Mouse (Mus musculus) T-helper 1 cell (primary cell): Measurements from ENCODE around the gene Dynll2.

Experiments used
- in situ Hi-C: fragments of 300-600 bp; cut with MboI, MseI; formaldehyde crosslinking; loops from one replicate; pipeline ENCODE4 v1.15.1; 2025; ENCODE audit warnings: high pct_unique_total_duplicates

The Dynll2 gene

DNA sequence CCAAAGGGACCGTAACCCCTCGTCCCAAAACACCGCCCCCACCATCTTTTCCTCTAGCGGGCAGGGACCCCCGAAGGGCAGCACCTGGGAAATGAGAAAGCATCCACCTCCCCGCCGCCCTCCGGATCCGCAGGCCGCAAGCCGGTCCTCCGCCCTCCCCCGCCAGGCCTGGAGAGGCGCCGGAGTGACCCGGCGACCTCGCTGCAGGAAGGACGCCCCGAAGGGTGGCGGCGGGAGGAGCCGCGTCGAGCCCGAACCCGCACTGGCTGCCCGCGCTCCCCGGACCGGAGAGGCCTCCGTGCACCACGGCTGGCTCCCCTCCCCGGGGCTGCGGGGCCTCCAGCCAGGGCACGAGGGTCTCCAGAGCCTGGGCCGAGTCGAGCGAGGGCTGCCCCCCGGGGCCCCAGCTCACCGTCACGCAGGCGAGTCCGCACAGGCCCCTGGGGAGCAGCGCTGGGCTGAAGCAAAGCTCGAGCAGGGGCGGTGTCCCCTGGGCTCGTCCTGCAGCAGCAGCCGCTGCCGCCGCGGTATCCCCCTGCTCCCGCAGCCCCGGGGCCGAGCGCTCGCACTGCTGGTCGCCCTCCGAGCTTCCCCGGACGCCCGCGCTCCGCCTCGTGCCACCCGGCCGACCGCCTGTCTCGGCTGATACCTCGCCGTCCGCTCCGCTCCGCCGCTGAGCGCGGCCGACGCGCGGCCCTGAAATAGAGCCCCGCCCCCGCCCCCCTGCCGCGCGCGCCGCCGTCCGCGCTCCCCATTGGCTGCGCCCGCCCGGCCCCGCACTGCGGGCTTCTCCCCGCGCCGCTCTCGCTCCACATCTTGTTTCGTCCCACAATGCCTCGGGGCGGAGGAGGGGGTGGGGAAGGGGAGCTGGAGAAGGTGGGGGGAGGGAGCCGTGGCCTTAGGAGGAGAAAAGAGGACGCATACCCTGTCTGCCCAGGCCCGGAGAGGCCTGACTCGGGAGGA, at the start of gene Dynll2:
Gene Dynll2, minus strand, starts transcription at position 703 of the 963 bp plus-strand sequence.
- in situ Hi-C loops = no loop called here

DNA sequence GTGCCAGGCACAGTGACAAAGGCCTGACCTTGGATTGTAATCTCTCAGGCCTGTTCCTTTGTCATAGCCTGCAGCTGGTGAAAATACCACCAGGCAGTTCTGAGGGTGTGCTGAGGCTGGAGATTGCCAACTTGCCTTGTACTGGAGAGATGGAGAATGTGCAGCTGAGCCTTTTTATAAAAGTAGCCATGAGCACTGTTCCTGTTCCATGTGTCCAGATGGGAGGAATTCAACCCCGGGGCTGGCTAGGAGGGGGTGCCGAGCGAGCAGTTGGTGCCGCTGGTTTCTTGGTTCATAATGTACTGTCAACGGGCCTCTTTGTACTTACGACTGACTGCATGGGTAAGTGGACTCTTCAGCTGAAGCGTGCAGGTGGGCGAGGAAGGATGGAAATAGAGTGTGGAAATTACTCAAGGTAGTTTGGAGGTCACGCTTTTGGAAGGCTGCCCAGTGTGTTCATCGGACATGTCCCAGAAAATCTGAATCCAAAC, 49.5 kb upstream of the Dynll2 start:
- in situ Hi-C loops = no loop called here

DNA sequence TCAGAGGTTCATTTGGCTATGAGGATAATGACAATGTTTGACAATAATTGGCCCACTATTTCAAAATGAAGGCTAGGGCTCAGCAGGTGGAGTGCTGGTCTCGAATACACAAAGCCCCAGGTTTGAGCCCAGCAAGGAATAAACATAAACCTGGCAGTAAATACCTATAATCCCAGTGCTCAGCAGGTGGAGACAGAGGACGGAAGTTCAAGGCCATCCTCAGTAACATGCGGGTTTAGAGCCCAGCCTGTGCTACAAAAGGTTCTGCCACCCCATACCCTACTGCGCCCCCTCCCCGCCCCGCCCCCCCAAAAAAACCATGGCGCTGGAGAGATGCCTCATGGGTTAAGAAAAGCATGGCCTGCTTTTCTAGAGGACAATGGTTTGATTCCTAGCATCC, 48.6 kb upstream of the Dynll2 start:
- in situ Hi-C loops = no loop called here

DNA sequence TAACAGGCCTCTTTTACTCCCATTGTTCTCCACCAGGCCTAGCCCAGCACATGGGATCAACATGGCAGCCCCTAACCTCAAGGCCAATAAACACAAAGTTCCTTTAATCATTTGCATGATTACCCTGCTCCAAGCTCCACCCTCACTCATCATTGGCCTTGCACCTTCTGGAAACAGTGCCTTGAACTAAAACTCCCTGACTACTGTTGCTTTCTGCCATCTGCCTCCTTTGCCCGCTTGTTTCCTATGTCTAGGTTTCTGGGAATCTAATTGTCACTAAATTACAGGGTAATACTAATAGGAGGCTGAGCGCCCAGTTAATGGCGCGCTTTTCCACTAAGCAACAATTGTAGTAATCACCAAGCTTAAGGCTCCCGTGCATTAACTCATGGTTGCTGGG, 44.4 kb upstream of the Dynll2 start:
- in situ Hi-C loops = no loop called here

DNA sequence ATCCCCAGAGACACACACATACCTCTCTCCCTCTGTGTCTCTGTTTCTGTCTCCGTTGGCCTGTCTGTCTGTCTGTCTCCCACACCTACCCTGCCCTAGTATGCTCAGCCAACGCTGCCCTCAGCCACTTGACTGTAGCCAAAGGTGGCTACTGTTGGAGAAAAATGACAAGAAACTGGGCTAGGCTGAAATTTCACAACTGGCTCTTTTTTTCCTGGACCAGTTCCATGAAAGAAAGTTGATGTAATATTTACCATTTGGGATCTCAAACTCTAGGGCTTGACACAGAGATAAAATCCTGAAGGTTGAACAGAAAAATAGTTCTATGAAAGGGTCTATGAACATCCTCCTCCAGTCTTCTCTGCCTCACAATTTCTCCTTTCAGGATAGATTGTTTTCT, 43.5 kb upstream of the Dynll2 start:
- in situ Hi-C loops = no loop called here

DNA sequence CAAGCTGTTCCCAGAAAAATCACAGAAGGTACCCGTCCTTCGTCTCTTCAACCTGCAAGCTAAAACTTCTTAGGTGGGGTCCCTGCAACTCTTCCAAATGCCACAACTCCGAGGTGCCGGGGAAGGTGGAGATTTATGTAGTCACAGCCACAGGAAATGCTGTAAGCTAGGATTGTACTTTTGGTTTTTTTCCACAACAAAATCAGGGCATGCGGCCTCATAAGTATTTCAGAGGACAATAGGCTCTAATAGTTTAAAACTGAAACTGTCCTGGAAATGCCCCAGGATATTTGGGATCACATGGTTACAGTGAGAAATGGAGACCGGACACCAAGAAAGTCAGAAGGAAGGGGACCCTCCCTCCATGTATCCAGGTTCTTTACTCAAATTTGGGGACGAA, 42.9 kb upstream of the Dynll2 start:
- in situ Hi-C loops = no loop called here

DNA sequence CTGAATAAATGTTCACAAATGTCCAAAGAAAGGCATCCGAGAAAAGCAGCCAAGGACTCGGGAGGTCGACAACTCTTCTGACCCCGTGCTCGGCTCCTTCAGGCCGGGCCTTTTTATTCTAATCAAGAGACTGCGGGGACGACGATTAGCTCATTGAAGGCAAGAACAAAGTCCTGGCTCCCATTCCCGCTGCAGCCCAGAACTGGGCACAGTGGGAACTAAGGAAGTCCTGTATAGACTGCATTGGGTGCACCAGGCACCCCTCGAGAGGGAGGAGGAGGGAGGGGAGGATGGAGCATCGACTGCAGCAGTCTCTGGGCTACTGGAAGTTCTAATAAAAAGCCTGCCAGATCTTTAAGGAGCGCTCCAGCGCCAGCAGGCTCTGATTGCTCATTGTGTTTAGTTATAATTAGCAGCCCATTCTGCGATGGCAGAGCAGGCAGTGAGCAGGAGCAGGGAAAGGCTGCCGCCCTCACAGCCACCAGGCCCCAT, 40.9 kb upstream of the Dynll2 start:
- in situ Hi-C loops = no loop called here

DNA sequence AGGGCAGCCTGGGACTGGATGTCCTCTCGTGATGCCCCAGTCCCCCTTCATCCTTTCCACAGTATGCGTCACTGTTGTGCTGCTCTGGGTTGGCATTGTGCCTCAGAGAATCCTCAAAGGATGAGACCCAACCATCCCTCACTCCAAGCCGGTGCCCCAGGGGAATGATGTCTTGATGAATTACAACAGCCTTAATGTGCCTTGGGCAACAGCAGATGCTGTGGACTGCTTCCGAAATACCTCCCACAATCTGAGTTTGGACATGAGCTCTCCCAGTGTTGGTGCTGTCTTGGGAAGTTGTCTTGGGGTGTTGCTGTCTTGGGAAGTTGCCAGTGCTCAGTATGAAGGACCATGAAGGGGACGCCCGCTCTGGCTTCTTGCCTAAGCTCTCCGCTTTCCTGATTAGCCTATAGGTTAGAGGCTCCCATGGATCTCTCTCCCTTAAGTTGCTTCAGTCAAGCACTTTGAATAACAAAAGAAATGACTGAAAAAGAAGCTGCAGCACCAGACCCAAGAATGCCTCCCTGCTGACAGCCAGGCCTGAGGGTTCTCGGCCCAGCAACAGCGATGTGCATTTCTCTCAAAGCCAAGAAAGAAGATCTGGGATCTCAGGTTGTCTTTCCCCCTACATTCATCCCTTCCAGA, 40.2 kb upstream of the Dynll2 start:
- in situ Hi-C loops = no loop called here

DNA sequence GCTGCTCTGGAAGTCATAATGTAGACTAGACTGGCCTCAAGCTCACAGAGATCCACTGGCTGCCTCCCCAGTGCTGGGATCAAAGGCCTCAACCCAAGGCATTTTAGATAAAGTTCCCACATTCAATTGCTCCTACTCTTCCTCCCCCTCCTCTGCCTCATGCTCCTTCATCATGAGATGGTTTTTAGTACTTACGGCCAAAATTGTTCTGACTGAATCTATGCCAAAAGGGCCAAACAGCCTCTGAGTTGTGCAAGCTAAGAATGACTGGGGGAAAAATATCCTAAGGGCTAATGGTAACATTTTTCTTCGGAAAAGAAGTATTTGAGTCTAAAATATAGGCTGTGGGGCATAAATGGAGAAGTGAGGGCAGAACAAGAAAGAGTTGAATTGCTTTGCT, 36.6 kb upstream of the Dynll2 start:
- in situ Hi-C loops = no loop called here

DNA sequence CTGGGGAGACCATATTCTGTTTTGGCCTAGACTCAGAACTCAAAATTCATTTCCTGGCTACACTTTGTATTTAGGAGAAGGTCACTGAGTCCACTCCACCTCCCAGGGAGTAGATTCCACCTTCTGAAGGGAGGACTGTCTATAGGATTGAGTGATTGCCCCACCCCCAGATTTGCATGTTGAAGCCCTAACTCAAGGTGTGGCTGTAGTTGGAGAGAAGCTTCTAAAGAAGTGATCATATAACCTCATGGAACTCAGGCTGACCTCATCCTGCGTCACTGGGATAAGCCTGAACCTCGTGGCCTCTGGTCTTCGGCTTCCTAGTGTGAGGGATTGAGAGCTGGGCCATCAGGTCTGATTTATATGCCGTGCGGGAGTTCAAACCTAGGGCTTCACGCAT, 28.5 kb upstream of the Dynll2 start:
- in situ Hi-C loops = no loop called here

DNA sequence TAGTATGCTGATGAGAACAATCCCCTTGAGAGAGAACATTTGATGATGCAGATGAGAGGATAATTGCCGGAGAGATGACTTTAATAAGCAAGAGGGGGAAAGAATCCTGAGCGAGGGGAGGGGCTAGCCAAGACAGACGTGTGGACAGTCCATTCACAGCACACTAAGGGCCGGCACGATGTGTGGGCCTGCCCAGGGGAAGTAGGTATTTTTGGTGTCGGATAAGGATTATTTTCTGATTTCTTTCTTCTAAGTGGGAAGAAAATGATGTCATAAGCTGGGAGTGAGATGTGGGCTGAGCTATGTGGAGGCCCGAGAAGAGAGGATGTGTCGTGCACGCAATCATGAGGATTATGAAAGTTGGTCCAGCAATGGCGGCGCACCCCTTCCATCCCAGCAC, 27.8 kb upstream of the Dynll2 start:
- in situ Hi-C loops = no loop called here

DNA sequence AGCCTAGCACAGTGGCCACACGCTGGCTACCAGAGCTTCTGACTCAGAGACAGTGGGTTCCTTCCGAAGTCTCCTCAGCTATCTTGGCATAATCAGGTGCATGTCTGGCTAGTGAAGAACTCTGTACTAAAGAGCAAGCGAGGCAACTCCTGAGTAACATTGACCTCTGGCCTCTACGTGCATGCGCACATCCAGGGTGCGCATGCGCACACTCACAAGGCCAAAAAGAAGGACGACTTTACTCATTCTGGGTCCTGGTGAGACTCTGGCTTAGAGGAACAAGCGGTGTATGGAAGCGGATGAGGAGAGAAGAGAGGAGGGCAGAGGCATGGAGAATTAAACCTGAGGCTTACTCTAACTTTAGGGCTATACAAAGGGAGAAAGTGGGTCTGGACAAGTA, 26.3 kb upstream of the Dynll2 start:
- in situ Hi-C loops = no loop called here

DNA sequence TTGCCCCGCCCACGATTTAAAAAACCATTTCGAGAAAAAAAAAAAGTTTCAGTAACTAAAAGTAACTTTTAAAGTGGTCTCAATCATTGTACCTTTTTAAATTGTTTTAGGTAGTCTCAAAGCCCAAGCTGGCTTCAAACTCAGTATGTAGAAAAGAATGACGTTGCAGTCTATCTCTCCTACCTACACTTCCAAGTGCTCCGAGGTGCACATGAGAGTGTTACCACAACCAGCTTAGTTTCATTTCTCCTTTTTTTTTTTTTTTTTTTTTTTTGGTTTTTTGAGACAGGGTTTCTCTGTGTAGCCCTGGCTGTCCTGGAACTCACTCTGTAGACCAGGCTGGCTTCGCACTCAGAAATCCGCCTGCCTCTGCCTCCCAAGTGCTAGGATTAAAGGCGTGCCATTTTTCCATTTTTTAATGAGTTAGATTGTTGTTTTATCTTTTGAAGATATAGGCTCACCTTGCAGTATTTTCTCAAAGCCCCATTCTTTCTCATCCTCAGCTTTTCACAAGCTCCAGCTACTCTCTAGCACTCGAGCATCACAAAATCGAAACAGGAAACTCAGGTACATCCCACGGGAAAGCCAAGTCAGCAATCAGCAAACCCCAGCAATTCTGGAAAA, 25.4 kb upstream of the Dynll2 start:
- in situ Hi-C loops = no loop called here

DNA sequence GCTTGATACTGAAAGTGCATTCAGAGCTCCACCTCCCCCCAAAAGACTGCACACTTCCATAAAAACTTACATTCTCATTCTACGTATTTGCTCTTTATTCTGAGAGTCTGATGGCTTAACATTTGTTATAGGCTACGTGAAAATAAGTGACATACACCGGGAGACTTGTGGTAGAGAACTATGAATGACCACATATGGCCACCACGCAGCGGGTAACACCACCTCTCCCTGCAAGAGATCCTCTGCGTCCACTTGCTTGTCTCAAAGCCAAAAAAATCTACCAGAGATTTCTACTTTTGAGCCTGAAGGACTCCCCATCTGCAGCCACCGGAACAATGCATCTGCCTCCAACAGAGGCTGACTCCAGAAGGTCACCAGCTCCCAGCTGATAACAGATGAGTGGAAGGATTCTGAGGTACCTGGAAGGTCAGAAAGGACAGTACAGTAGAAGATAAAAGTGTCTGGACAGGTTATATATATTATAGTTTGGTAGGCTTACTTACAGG, 24.6 kb upstream of the Dynll2 start:
- in situ Hi-C loops = no loop called here

DNA sequence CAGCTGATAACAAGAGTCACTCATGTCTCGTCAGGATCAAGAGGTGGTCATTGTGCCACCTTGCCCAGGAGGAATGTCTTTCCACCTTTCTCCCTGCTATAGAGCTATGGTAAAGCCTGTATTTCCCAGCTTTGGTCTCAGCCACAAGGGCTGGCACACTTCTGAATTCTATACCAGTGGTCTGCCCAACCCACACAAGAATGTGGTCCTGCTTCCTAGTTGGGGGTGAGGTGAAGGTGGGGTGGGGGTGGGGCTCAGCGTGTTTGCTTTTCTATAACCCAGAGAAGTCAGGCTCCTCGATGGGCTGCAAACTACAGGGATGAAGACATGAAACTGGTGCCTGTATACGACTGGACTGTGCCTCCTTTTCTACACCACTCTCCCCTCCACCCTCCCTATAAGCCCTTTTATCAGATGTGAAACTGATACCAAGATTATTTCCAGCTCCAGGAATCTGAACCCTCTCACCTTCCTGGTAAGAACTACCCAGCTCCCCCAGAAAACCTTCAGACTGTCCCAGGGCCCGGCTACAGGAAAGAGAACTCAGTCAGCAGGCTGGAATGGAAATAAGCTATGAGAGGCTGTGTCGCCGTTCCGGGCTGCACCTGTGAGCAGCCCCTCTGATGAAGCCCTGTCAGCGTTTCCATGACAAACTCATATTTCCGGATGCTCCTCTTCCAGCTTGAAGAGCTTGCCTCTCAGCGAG, 24.0 kb upstream of the Dynll2 start:
- in situ Hi-C loops = no loop called here

DNA sequence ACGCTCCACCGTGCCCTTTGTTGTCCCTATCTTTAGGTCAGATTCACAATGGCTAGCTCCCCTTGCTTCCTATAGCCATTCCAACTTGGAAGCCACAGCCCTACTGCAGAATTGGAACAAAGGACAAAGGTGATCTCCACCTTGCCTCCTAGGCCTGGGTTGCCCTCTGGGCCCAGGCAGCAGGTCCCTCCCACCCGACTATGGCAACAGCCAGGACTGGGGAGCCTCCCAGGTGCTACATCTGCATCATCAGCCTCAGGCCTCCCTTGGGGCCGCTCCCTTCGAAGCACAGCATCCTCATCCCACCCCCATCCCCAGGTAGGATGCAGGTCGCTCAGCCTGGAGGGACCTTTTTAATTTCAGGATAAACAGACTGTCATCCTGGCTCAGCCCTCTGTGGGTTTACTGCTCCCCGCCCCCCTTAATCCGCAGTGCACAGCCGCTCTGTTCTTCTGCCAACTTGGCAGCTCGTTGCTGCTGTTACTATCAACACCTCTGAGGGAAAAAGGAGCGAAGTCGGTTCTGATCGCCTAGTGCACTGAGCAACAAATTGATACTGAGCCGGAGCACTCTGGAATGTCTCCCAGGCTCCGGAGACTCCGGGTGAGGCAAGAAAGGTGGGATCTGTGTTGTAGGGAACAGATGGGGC, 22.3 kb upstream of the Dynll2 start:
- in situ Hi-C loops = no loop called here

DNA sequence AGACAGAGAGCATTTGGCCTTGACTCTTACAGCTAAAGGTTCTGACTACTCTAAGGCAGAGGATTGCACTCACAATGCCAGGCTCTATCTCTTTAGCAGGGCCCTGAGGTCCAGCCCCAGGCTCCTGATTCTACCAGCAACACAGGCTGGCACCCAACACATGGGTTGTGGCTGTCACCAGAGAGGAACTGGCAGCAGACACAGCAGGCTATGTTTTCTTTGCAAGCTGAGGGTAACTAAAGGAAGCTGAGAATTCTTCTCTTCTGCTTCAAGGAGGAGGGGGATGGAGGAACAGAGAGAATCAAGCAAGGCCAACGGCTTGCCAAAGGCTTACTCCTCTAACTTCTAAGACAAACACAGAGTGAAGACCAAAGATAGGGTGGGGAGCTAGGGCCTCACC, 21.3 kb upstream of the Dynll2 start:
- in situ Hi-C loops = no loop called here

DNA sequence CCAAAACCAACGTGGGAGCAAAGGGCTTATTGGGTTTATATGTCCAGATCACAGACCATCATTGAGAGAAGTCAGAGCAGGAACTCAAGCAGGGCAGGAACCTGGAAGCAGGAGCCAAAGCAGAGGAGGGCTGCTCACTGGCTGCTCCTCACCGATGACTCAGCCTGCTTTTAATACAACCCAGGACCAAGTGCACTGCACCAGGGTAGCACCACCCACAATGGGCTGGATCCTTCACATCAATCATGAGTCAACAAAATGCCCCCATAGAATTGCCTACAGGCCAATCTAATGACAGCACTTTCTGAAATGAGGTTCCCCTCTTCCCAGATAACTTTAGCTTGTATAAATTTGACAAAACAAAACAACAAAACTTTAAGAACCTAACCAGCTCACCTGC, 16.8 kb upstream of the Dynll2 start:
- in situ Hi-C loops = no loop called here

DNA sequence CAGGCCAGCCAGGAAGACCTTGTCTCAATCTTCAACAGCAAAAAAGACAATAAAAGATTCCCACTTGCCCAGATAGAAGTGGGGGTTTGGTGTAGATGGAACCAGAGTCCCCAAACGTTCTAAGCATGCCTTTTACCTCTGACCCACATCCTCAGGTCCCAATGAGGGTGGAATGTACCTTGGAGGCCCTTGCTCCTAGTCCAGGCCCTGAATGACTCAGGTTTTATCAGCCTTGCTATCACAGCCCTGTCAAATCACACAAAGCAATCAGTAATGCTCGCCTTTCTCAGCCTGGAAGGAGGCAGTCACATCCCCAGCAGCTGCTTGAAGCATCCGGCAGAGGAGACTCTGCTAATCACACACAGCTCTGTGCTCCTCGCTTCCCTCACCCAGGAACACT, 15.4 kb upstream of the Dynll2 start:
- in situ Hi-C loops = no loop called here

DNA sequence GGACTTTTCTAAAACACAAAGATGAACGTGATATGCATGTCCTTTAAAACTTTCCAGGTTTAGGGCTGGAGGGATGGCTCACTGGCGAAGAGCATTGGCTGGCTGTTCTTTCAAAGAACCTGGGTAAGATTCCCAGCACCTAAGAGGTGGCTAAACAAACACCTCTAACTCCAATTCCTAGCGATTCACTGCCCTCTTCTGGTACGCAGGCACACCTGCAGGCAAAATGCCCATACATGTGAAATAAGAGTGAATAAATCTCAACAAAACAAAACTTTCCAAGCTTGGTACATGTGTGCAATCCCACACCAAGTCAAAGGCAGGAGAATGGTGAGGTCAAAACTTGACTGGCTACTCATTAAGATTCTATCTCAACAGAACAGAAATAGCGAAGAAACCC, 12.4 kb upstream of the Dynll2 start:
- in situ Hi-C loops = no loop called here

DNA sequence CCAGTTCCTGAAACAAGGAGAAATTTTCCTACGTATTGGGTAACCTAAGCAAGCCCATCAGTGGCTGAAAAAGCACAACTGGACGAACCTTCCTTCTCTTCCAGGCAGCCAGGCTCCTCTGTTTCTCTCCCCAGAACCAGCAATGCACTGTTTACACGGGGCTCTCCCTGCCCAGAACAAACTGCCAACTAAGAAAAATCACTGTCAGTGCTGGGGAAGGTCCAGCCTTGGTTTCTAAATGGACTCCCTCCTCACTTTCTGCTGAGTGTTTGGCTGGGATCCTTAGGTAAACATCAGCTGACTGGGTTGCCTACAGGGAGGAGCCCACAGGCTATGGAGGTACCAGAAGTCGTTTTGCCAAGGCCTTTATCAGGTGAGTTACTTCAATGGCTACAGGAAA, 4.5 kb upstream of the Dynll2 start:
- in situ Hi-C loops = no loop called here
